In the genomic region with DNA sequence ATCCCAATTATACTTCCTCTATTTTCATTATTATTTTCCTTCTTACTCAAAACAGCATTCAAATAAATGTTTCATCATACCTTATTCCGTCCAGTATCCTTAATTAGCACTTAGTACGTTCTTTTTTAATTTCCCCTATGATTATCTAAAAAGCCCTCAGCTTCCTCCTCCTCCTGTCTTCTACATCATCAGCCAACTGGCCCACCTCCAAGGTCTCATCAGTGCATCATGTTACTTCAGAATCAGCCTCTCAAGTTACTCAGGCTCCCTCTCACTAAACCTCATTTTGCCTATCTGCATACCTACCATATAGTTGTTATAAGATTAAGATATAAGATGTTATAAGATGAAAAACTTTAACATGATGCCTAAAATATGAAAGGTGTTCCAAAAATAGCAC, we compare ENCODE assay signal across 32 mouse cellular contexts. TPM values are rescaled to one million over a fixed set of nuclear protein-coding genes. Genes with fewer than 3 reads are reported as not detected.
DNase-seq lines count a peak whose midpoint lies in the region; TF ChIP-seq lines count a peak whose summit lies in the region.
"Had no signal": no experiment of that assay in that cellular context is flagged by ENCODE, and none has a peak within 500 bp of the region (broad histone marks: within the 10 kb centered on the region; RNA-seq: fewer than 3 reads in every experiment).

No protein-coding gene starts in this region.

- no peak overlapping the region for H3K4me3 ChIP-seq in gastrocnemius, adult 2 months
- H3K4me3 ChIP-seq: embryonic facial prominence, embryonic 12.5 days; forebrain, embryonic 10.5 days; forebrain, embryonic 15.5 days; heart, embryonic 10.5 days; heart, embryonic 15.5 days; hindbrain, embryonic 12.5 days; intestine, embryonic 15.5 days; layer of hippocampus, adult 2 months; limb, embryonic 10.5 days; limb, embryonic 15.5 days; liver, embryonic 13.5 days; megakaryocyte, embryonic 14.5 days; midbrain, embryonic 12.5 days; myocyte; neural tube, embryonic 12.5 days had no signal

- H3K27ac ChIP-seq in gastrocnemius, adult 2 months, result no peak overlapping the region
- H3K27ac ChIP-seq: embryonic facial prominence, embryonic 12.5 days; forebrain, embryonic 10.5 days; forebrain, embryonic 15.5 days; heart, embryonic 10.5 days; heart, embryonic 15.5 days; hindbrain, embryonic 12.5 days; hindbrain, postnatal 0 days; intestine, embryonic 15.5 days; layer of hippocampus, adult 2 months; limb, embryonic 10.5 days; limb, embryonic 15.5 days; liver, embryonic 13.5 days; midbrain, embryonic 12.5 days; neural tube, embryonic 12.5 days; stomach, postnatal 0 days had no signal

- TF ChIP-seq CTCF in gastrocnemius, adult 2 months (IDR thresholded peaks at IDR 0.05), result no peak

- peak; percentile 12 to 16 for DNase-seq in cerebellum, adult 18-20 months
- DNase-seq in cerebellum, adult 8-10 months, result no peak
- DNase-seq in gastrocnemius, adult 2 months, result peak; percentile 34
- DNase-seq in gastrocnemius, postnatal 36 days, result no peak
- peak; percentile 12 for DNase-seq in 3T3-L1 (ENCODE audit: low read depth, low spot score)
- peak; percentile 13 for DNase-seq in 416B (ENCODE audit: low read depth)
- DNase-seq in layer of hippocampus, adult 9-11 months, result no peak
- DNase-seq: embryo, embryonic 11 days; kidney, adult 2 months; kidney, postnatal 36 days; liver, embryonic 13.5 days; lung, adult 18-20 months; lung, postnatal 4 days; right cerebral cortex, postnatal 4 days; thymus, adult 18-20 months; thymus, postnatal 25 days had no signal

- intact Hi-C loops in gastrocnemius, adult 2 months (cut with DNase I), result no loop called here
- intact Hi-C loops in gastrocnemius, postnatal 36 days (cut with DNase I), result no loop called here

RNA-seq across cellular contexts. Expression of gene Thoc2, which starts 43.9 kb away (rescaled TPM):
- total RNA-seq in gastrocnemius, adult 2 months (2021), result 10 to 100 TPM; 23.7 to 30.0 TPM
- total RNA-seq in gastrocnemius, postnatal 36 days (2021), result 10 to 100 TPM; 16.4 to 24.1 TPM

Comparison
In these comparisons a context has a peak if more than half of its experiments do, and no peak if none do; other contexts are left out.
1. DNase-seq: peak in cerebellum, adult 18-20 months (2 of 2), gastrocnemius, adult 2 months (single experiment), 3T3-L1 (single experiment) and 416B (single experiment); none in cerebellum, adult 8-10 months (single experiment), gastrocnemius, postnatal 36 days (0 of 2) and layer of hippocampus, adult 9-11 months (single experiment).